Mouse (Mus musculus) hematopoietic multipotent progenitor cell, adult 10-12 weeks (in vitro differentiated cells): ENCODE data around the gene Samm50. TPM values are rescaled to one million over a fixed set of nuclear protein-coding genes. Genes with fewer than 3 reads are reported as not detected.

Experiments used
- polyA plus RNA-seq: library from polyadenylated mRNA; stranded (reverse); fragments of >175 nt; gene quantifications from 2 replicates; pipeline ENCODE4 v1.2.3, GENCODE M21; 2012; ENCODE audit warnings: low replicate concordance

Gene Samm50
- polyA plus RNA-seq, result 19.4 and 22.0 TPM in 2 replicates

DNA sequence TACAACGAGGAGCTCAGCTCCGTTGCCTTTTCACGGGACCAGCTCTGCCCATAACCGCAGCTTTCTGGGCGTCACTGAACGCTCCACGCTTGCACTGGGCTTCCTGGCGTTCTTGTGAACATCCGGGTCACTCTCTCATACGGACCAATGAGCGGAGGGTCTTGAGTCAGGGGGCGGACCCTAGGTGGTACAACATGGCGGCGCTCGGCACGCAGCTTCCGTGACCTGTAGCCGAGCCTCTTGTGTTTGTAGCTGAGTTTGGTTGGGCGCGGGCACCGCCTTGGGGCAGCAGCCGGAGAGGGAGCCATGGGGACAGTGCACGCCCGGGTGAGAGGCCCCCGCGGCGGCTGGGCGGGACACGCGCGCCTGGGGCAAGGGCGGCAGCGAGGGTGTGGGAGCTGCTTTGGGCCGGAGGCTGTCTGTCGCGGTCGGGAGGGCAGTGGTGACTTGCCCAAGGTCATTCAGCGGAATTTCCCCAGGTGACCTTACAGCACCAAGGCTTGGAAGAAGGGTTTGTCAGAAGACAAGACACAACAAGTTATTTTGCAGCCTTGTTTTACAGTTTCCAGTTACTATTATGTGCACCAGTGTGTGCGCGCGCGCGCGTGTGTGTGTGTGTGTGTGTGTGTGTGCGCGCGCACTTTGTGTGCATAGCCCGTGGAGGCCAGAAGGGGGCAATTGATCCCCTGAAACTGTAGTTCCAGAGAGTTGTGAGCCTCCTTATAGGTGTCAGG lies at the start of gene Samm50:
TSS of gene Samm50 (plus strand) at position 184 of the 734 bp plus-strand sequence.

DNA sequence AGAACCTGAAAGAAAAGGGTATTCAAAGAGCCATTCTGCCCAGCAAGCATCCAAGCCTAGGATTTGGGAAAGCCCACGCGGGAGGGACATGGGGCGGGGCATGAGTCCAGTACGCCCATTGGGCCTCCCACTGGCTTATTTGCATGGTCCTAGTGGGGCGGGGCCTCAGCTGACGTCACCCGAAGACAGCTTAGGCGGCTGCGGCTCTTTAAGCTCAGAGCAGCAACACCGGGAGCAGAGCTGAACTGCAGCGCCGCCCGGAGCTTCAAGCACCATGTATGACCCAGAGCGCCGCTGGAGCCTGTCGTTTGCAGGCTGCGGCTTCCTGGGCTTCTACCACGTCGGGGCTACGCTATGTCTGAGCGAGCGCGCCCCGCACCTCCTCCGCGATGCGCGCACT lies 24.4 kb upstream of the Samm50 start, which contains the start of gene Pnpla3:
TSS of gene Pnpla3 (plus strand) at position 238 of the 400 bp plus-strand sequence.

DNA sequence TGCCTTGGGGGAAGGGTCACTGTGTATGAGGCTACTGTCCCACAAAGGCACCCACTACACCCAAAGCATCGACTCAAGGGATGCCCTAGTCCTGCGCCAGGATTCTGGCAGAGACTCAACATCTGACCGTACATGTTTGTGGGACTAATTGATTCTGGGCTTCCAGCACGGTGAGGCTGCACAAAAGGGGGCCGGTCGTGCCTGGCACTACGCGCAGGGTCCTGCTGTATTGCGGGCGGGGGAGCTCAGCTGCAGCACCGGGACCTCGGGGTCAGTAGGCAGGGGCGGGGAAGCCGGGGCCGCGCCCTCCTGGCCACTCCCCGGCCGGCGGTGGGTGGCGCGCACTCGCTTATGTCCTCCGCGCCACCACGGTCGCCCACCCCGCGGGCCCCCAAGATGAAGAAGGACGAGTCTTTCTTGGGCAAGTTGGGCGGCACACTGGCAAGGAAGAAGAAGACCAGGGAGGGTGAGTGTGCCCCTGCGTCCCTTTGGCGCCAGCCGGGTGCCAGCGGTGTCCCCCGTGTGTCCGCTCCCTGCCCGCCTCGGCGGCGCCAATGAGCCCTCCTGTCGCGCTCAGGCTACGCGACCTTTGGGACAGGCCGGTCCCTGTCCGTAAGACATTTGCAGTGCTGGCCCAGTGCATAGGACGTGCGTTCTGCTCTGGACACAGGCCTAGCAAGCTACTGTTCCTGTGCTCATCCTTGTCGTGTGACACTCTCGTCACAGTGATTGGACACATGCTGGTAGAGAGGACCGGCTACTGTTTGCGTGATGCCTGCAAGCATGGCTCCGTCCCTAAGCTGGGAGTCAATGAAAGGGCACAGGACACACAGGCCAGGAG lies 39.9 kb downstream of the Samm50 start, which contains the start of gene Parvb:
TSS of gene Parvb (plus strand) at position 323 of the 841 bp plus-strand sequence.

Other genes starting within 250 kb of the Samm50 start
- not detected in 2 replicates for gene Efcab6, start 126.9 kb upstream of the Samm50 start, polyA plus RNA-seq
- gene Sult4a1, start 86.5 kb upstream of the Samm50 start, polyA plus RNA-seq, result 0.43 TPM in 1 of 2 replicates, not detected in the other
- 0.15 TPM in 1 of 2 replicates, not detected in the other for gene Pnpla5, start 69.1 kb upstream of the Samm50 start, polyA plus RNA-seq
- gene Pnpla3, start 24.4 kb upstream of the Samm50 start, polyA plus RNA-seq, result 0.09 TPM in 1 of 2 replicates, not detected in the other
- gene Parvb, start 39.8 kb downstream of the Samm50 start, polyA plus RNA-seq, result 4.2 and 10.6 TPM in 2 replicates
- 30.2 and 79.7 TPM in 2 replicates for gene Parvg, start 131.8 kb downstream of the Samm50 start, polyA plus RNA-seq